Mouse (Mus musculus): Measurements from ENCODE around the gene Mamld1.

Mamld1 gene

DNA sequence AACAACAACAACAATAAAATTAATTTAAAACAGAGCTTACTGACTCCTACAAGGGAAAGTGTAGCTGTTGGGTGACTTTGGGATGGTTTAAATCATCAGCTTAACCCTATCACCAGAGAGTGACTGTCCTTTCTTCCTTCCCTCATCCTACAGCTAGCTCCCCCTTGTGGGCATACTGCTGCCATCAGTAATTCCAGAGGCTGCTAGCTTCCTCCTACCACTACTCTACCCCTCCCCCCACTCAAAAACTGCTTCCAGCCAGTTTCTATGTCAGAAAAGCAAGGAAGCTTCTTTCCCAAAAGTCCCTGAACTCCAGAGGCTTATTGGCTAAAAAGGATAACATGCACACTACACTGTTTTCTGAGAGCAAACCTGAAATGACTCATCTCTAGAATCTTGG lies 81.4 kb downstream of the Mamld1 start:
- no peak for DNase-seq (ENCODE audit: low read depth, low spot score)

GRCm38 (mm10) chrX:71141390-71141789 lies 91.3 kb downstream of the Mamld1 start:
- DNase-seq (ENCODE audit: low read depth, low spot score), result no peak

DNA sequence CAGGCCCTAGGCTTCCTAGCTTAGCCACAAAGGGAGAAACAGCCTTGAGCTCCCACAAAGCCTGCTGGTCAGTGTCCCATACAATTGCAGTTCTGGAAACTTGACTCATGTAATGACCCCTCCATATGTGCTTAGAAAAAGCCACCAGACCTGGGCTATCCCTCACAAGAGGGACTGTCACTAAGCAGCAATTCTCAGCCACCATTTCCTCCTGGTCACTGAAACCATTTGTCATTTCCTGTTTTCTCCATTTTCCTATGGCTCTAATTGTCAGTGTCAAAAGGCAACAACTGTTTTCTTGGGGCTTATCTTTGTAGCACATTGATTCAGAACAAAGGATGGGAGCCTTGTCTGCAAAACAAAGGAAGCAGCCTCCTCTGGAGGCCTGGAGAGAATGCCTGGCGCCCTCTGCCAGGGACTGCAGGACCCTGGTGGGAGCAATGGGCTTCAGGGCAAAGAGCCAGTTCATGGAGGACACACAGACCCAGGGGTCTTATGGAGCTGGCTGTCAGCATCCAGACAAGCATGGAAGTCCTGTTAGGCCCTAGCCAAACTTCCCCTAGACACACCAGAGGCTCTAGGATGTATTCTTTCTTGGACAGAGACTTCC lies 99.5 kb downstream of the Mamld1 start:
- no peak for DNase-seq (ENCODE audit: low read depth, low spot score)

DNA sequence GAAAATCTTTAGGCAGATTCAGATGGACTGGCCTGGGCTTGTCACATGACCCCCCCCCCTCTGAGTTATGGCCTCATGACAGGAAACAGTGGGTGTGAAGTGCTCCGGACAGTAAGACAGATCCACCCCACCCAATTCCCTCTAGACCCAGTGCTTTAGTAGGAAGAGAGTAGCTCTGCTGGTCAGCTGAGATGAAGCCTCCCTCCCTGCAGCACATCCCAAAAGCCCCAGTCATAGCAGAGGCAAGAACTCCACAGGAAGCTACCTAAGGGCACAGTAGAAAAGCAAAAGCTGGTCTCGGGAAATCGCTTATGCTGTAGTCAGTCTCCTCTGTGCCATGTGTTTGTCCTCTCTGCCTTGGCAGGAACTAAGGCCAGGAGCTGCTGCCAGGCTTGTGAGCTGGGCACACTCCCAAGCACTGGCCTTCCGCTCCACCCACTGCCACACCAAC lies 100.5 kb downstream of the Mamld1 start:
- DNase-seq (ENCODE audit: low read depth, low spot score), result peak; percentile 11

- no peak for DNase-seq (ENCODE audit: low read depth, low spot score)
These were observed 131.5 kb downstream of the Mamld1 start for GRCm38 (mm10) chrX:71181526-71181925.

DNA sequence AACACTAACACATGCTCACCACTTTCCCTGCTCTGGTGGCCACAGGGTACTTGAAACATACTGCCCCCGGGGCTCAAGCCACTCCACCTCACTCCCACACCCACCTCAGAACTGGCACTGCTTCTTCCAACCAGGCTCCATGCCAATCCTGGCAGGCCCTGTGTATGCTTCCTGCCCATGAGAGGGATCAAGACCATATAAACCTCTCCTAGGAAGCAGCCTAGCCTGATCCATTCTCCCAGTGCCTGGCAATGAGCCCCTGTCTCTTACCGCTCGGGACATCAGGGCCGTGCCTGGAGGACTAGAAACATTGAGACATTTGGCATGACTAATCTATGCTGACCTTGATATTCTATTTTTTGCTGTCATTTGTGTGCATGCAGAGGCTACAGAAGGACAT lies 133.6 kb downstream of the Mamld1 start:
- DNase-seq (ENCODE audit: low read depth, low spot score), result no peak

- DNase-seq (ENCODE audit: low read depth, low spot score), result no peak
These were observed 136.3 kb downstream of the Mamld1 start for GRCm38 (mm10) chrX:71186396-71186795.

GRCm38 (mm10) chrX:71204776-71205175 lies 154.7 kb downstream of the Mamld1 start:
- no peak for DNase-seq (ENCODE audit: low read depth, low spot score)
